Mouse (Mus musculus) stomach, postnatal 0 days (tissue): Measurements from ENCODE around the gene Paox.

Experiments used
- CTCF ChIP-seq: IDR thresholded peaks from 2 replicates; pipeline ENCODE4 v1.5.1; 2016; ENCODE audit warnings: antibody characterized with exemption, low read depth, mild to moderate bottlenecking, moderate library complexity
- EP300 ChIP-seq: optimal IDR thresholded peaks from 2 replicates; pipeline ENCODE3; 2016; ENCODE audit warnings: antibody characterized with exemption

GRCm38 (mm10) chr7:140127911-140128310 lies 12.3 kb downstream of the Paox start:
- TF ChIP-seq CTCF (no peak), EP300 (no peak)
